Mouse (Mus musculus) ES-E14 (cell line): ENCODE measurements around the gene Slc16a6.

Experiments used
- CHD2 ChIP-seq: IDR thresholded peaks from 2 replicates; pipeline ENCODE4 v1.6.1; 2014; ENCODE audit warnings: mild to moderate bottlenecking, low read depth, low read length, inconsistent platforms
- ZNF384 ChIP-seq: IDR thresholded peaks from 2 replicates; pipeline ENCODE4 v1.6.1; 2012; ENCODE audit warnings: low read depth, low read length, inconsistent platforms

- TF ChIP-seq CHD2 (no peak), ZNF384 (no peak)
Measured at GRCm38 (mm10) chr11:109504977-109505376, 31.6 kb upstream of the Slc16a6 start.
